Mouse (Mus musculus) cerebellum, adult 2 months (tissue): ENCODE results near the gene Tcfl5. TPM values are rescaled to one million over a fixed set of nuclear protein-coding genes. Genes with fewer than 3 reads are reported as not detected.

Experiments
- DNase-seq, 2 experiments: peaks; one replicate each; pipeline ENCODE4 v3.0.0; 2021
- H3K27ac ChIP-seq: fragments of 200-500 bp; 2 replicates; pipeline ENCODE4 v1.5.1; 2012; ENCODE audit warnings: low read length, control low read depth, inconsistent platforms; ENCODE audit not compliant: insufficient read depth
- H3K27me3 ChIP-seq: fragments of 200-500 bp; 2 replicates; pipeline ENCODE4 v1.6.1; 2012; ENCODE audit warnings: inconsistent platforms, mild to moderate bottlenecking, low read length, moderate library complexity; ENCODE audit not compliant: control insufficient read depth, insufficient read depth
- H3K4me1 ChIP-seq: fragments of 200-500 bp; 2 replicates; pipeline ENCODE4 v1.6.1; 2011; ENCODE audit warnings: low read length; ENCODE audit not compliant: control insufficient read depth, insufficient read depth
- H3K4me3 ChIP-seq: fragments of 200-500 bp; replicated peaks from 2 replicates; pipeline ENCODE3; 2011; ENCODE audit warnings: mild to moderate bottlenecking, low read depth, low read length, control low read depth; ENCODE audit not compliant: insufficient read depth
- CTCF ChIP-seq: fragments of 200-500 bp; IDR thresholded peaks from 2 replicates; pipeline ENCODE4 v1.5.1; 2011; ENCODE audit warnings: low read depth, mild to moderate bottlenecking, control low read depth, low read length, moderate library complexity, borderline replicate concordance; ENCODE audit not compliant: insufficient read depth
- POLR2A ChIP-seq: fragments of 200-500 bp; IDR thresholded peaks from 2 replicates; pipeline ENCODE4 v1.6.1; 2011; ENCODE audit warnings: low read length, control low read depth, borderline replicate concordance; ENCODE audit not compliant: insufficient read depth
- WGBS: fragments of 180-500 bp; shearing (Covaris S2); methylation state at CpG from one replicate; pipeline ENCODE4 v1.1.7; 2018; 5-methylcytosine and 5-hydroxymethylcytosine counted together
- polyA plus RNA-seq: library from polyadenylated mRNA; depleted of rRNA; stranded (reverse); fragments of >200 nt; gene quantifications from 2 replicates; pipeline ENCODE4 v1.2.3, GENCODE M21; 2012

Tcfl5 gene
- polyA plus RNA-seq, 1 experiment: 0.11 TPM

GRCm38 (mm10) chr2:180641576-180642554 lies 643 bp downstream of the Tcfl5 start:
- no peaks in the 10 kb centered on the region; the same call in 1 of the 2 replicates for H3K27me3 ChIP-seq
- H3K27ac ChIP-seq: no peak overlapping the region
- no peaks in the 10 kb centered on the region for H3K4me1 ChIP-seq
- 3% methylated on average over 106 of the region's 112 CpGs for WGBS
- no peak for DNase-seq
- no peak for TF ChIP-seq POLR2A
- no peak for TF ChIP-seq CTCF
- H3K4me3 ChIP-seq: no peak overlapping the region

- no peak for DNase-seq
- no peaks in the 10 kb centered on the region for H3K4me1 ChIP-seq
- no peak overlapping the region for H3K4me3 ChIP-seq
- TF ChIP-seq POLR2A (no peak), CTCF (no peak)
- no peak overlapping the region for H3K27ac ChIP-seq
- 92% methylated on average over 2 of the region's 2 CpGs for WGBS
- H3K27me3 ChIP-seq: no peaks in the 10 kb centered on the region
Observed at GRCm38 (mm10) chr2:180611882-180612281, 30.6 kb downstream of the Tcfl5 start.

GRCm38 (mm10) chr2:180610283-180610682 lies 32.2 kb downstream of the Tcfl5 start:
- 90% methylated on average over 4 of the region's 4 CpGs for WGBS
- DNase-seq: no peak
- no peak overlapping the region for H3K4me3 ChIP-seq
- TF ChIP-seq CTCF (no peak), POLR2A (no peak)
- H3K27ac ChIP-seq: no peak overlapping the region
- H3K27me3 ChIP-seq: no peaks in the 10 kb centered on the region
- H3K4me1 ChIP-seq: no peaks in the 10 kb centered on the region

GRCm38 (mm10) chr2:180604781-180605180 lies 37.7 kb downstream of the Tcfl5 start:
- H3K27ac ChIP-seq: no peak overlapping the region
- WGBS: 46% methylated on average over 6 of the region's 6 CpGs
- H3K4me3 ChIP-seq: no peak overlapping the region
- H3K4me1 ChIP-seq: peaks cover 13% of the 10 kb centered on the region
- no peak for DNase-seq
- no peaks in the 10 kb centered on the region for H3K27me3 ChIP-seq
- TF ChIP-seq POLR2A: no peak
- TF ChIP-seq CTCF: no peak

GRCm38 (mm10) chr2:180600569-180601021 lies 41.9 kb downstream of the Tcfl5 start:
- peak; percentile 63 to 80 for DNase-seq

GRCm38 (mm10) chr2:180598157-180598705 lies 44.3 kb downstream of the Tcfl5 start:
- Histone ChIP-seq H3K27me3 (no peaks in the 10 kb centered on the region), H3K4me1 (peaks cover 19% of the 10 kb centered on the region), H3K27ac (no peak overlapping the region), H3K4me3 (peak overlapping the region; percentile 3)
- DNase-seq: peak; percentile 39 to 41
- WGBS: 7% methylated on average over 40 of the region's 41 CpGs
- no peak for TF ChIP-seq CTCF
- TF ChIP-seq POLR2A: no peak

More at GRCm38 (mm10) chr2:180600569-180601021, 41.9 kb downstream of the Tcfl5 start:
- no peak for TF ChIP-seq CTCF
- TF ChIP-seq POLR2A: no peak
- H3K27me3 ChIP-seq: no peaks in the 10 kb centered on the region
- H3K4me3 ChIP-seq: no peak overlapping the region
- peaks cover 19% of the 10 kb centered on the region for H3K4me1 ChIP-seq
- 4% methylated on average over 8 of the region's 9 CpGs for WGBS
- H3K27ac ChIP-seq: no peak overlapping the region

- no peak for TF ChIP-seq POLR2A
- TF ChIP-seq CTCF: no peak
- DNase-seq: no peak
- WGBS: 84% methylated on average over 4 of the region's 4 CpGs
- H3K4me1 ChIP-seq: peaks cover 19% of the 10 kb centered on the region
- H3K27ac ChIP-seq: no peak within 1 kb of the TSS
- peak within 1 kb of the TSS; percentile 3 for H3K4me3 ChIP-seq
- no peaks in the 10 kb centered on the region for H3K27me3 ChIP-seq
Observed at GRCm38 (mm10) chr2:180597490-180597889, 45.0 kb downstream of the Tcfl5 start, which contains the start of gene Col9a3. Gene Col9a3, plus strand, starts transcription at chr2:180597790.

GRCm38 (mm10) chr2:180589123-180589831 lies 53.2 kb downstream of the Tcfl5 start, which contains the start of gene Ogfr:
Gene Ogfr, plus strand, starts transcription at chr2:180589245.
- peak within 1 kb of the TSS; percentile 79 for H3K27ac ChIP-seq
- WGBS: under 1% methylated on average over 67 of the region's 67 CpGs
- H3K4me1 ChIP-seq: peaks cover 3% of the 10 kb centered on the region; the same call in 1 of the 2 replicates
- no peaks in the 10 kb centered on the region for H3K27me3 ChIP-seq
- TF ChIP-seq POLR2A: peak; percentile 78
- no peak for TF ChIP-seq CTCF
- H3K4me3 ChIP-seq: peak within 1 kb of the TSS; percentile 83
- peak; percentile 79 to 85 for DNase-seq
